Mouse (Mus musculus) hindbrain, embryonic 13.5 days (tissue): ENCODE data around the gene Arhgef3. TPM values are rescaled to one million over a fixed set of nuclear protein-coding genes. Genes with fewer than 3 reads are reported as not detected.

Experiments
- ATAC-seq: fragments of 200-750 bp; cut with Nextera tagmentation; 2 replicates; pipeline ENCODE4 v1.8.0; 2017; ENCODE audit warnings: moderate TSS enrichment; ENCODE audit not compliant: low FRiP score
- H3K27ac ChIP-seq: fragments of 300-500 bp; sonication (generic); 2 replicates; pipeline ENCODE4 v1.5.1; 2015; ENCODE audit warnings: inconsistent platforms, mild to moderate bottlenecking, moderate library complexity
- H3K27me3 ChIP-seq: fragments of 300-500 bp; sonication (generic); 2 replicates; pipeline ENCODE4 v1.6.1; 2015; ENCODE audit warnings: mild to moderate bottlenecking, inconsistent platforms
- H3K36me3 ChIP-seq: fragments of 300-500 bp; sonication (generic); 2 replicates; pipeline ENCODE4 v1.6.1; 2015; ENCODE audit warnings: mild to moderate bottlenecking, inconsistent platforms
- H3K4me1 ChIP-seq: fragments of 300-500 bp; sonication (generic); replicated peaks from 2 replicates; pipeline ENCODE4 v1.6.1; 2015; ENCODE audit warnings: inconsistent platforms
- H3K4me2 ChIP-seq: fragments of 300-500 bp; sonication (generic); 2 replicates; pipeline ENCODE4 v1.6.1; 2015; ENCODE audit warnings: inconsistent platforms, mild to moderate bottlenecking, moderate library complexity
- H3K4me3 ChIP-seq: fragments of 300-500 bp; sonication (generic); 2 replicates; pipeline ENCODE4 v1.5.1; 2015; ENCODE audit warnings: mild to moderate bottlenecking, inconsistent platforms
- H3K9ac ChIP-seq: fragments of 300-500 bp; sonication (generic); 2 replicates; pipeline ENCODE4 v1.6.1; 2015; ENCODE audit warnings: mild to moderate bottlenecking, inconsistent platforms
- H3K9me3 ChIP-seq: fragments of 300-500 bp; sonication (generic); 2 replicates; pipeline ENCODE4 v1.6.1; 2016; ENCODE audit warnings: inconsistent platforms
- WGBS: fragments of 180-500 bp; shearing (Covaris S2); methylation state at CpG from one replicate; pipeline ENCODE4 v1.1.7; 2015; 5-methylcytosine and 5-hydroxymethylcytosine counted together
- polyA plus RNA-seq: library from polyadenylated mRNA; unstranded; fragments of >200 nt; fragmentation: Nextera tagmentation; extraction: Ambion mirVana; gene quantifications from 2 replicates; pipeline ENCODE4 v1.2.1, GENCODE M21; 2015

Gene Arhgef3
- polyA plus RNA-seq, 1 experiment from 2014 or later = 6.2 TPM

DNA sequence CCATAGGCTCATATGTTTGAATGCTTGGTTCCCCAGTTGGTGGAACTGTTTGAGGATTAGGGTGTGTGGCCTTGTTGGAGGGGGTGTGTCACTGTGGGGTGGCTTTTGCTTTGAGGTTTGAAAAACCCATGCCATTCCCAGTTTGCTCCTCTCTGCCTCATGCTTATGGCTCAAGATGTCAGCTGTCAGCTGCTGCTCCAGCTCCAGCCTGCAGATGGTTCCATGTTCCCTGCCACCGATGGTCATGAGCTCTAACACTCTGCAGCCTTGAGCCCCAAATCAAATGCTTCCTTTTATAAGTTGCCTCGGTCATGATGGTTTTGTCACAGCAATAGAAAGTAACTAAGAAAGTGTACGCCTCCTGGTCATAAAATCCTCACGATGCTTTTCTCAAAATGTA lies 54.6 kb downstream of the Arhgef3 start:
- Histone ChIP-seq H3K27me3 (no peaks in the 10 kb centered on the region), H3K4me3 (no peak overlapping the region), H3K27ac (no peak overlapping the region), H3K9me3 (no peaks in the 10 kb centered on the region), H3K4me2 (no peak overlapping the region), H3K9ac (no peak overlapping the region), H3K36me3 (no peaks in the 10 kb centered on the region), H3K4me1 (peaks cover 8% of the 10 kb centered on the region)
- ATAC-seq = no peak
- 93% methylated on average over 4 of the region's 4 CpGs for WGBS

DNA sequence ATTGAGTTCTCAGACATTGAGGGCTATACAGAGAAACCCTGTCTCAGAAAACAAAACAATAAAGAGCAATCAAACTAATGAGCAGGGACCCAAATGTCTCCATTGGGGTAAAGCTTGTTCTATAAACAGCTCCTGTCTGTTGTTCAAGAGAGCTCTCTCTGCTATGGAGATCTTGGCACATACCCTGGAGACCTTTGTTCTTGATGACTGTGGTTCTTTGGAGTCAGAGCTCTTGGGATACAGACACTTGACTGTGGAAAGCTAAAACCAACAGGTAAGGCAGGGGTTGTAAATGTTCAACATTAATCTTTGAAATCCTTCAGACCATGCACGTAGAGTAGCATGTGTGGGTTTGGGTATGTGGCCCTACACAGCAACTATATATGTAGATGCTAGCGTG lies 55.7 kb downstream of the Arhgef3 start:
- no peaks in the 10 kb centered on the region for H3K27me3 ChIP-seq
- WGBS = 93% methylated on average over 2 of the region's 2 CpGs
- no peak overlapping the region for H3K4me2 ChIP-seq
- H3K4me1 ChIP-seq = peaks cover 11% of the 10 kb centered on the region
- no peaks in the 10 kb centered on the region for H3K36me3 ChIP-seq
- no peaks in the 10 kb centered on the region for H3K9me3 ChIP-seq
- no peak overlapping the region for H3K4me3 ChIP-seq
- H3K27ac ChIP-seq = no peak overlapping the region
- H3K9ac ChIP-seq = no peak overlapping the region
- ATAC-seq = no peak

GRCm38 (mm10) chr14:27171175-27171830 lies 56.6 kb downstream of the Arhgef3 start:
- Histone ChIP-seq H3K9ac (no peak overlapping the region), H3K27ac (no peak overlapping the region), H3K4me1 (peaks cover 12% of the 10 kb centered on the region), H3K27me3 (no peaks in the 10 kb centered on the region), H3K9me3 (no peaks in the 10 kb centered on the region), H3K36me3 (no peaks in the 10 kb centered on the region), H3K4me2 (no peak overlapping the region), H3K4me3 (no peak overlapping the region)
- ATAC-seq = no peak
- WGBS = 77% methylated on average over 14 of the region's 14 CpGs

- Histone ChIP-seq H3K4me2 (no peak overlapping the region), H3K9me3 (no peaks in the 10 kb centered on the region), H3K4me1 (0 out of 2 replicates have a peak, but pooled peaks cover 4% of the 10 kb centered on the region), H3K27me3 (no peaks in the 10 kb centered on the region), H3K9ac (no peak overlapping the region), H3K4me3 (no peak overlapping the region), H3K36me3 (no peaks in the 10 kb centered on the region), H3K27ac (no peak overlapping the region)
- 92% methylated on average over 10 of the region's 10 CpGs for WGBS
- no peak for ATAC-seq
Observed at GRCm38 (mm10) chr14:27173178-27173803, 58.6 kb downstream of the Arhgef3 start.

DNA sequence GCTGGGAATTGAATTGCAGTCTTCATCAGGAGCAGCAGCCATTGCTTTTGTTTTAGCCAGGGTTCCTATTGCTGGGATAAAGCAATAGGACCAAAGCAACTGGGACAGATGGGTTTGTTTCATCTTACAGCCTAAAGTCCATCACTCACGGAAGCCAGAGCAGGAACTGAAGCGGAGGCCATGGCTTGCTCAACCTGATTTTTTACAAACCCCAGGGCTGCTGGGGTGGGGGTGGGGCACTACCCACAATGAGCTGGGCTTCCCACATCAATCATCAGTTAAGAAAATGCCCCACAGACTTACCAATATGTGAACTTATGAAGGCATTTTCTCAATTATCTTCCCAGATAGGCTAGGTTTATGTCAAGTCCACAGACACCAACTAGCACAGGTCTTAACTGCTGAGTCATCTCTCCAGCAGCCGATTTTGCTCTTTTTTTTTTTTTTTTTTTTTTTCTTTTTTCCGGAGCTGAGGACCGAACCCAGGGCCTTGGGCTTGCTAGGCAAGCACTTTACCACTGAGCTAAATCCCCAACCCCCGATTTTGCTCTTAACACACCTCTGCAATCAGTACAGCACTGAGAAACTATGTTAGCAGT lies 59.6 kb downstream of the Arhgef3 start:
- Histone ChIP-seq H3K9ac (no peak overlapping the region), H3K36me3 (no peaks in the 10 kb centered on the region), H3K4me1 (0 out of 2 replicates have a peak, but pooled peaks cover 9% of the 10 kb centered on the region), H3K27ac (no peak overlapping the region), H3K4me3 (no peak overlapping the region), H3K27me3 (no peaks in the 10 kb centered on the region), H3K9me3 (no peaks in the 10 kb centered on the region), H3K4me2 (no peak overlapping the region)
- WGBS = 75% methylated on average over 6 of the region's 6 CpGs
- no peak for ATAC-seq

DNA sequence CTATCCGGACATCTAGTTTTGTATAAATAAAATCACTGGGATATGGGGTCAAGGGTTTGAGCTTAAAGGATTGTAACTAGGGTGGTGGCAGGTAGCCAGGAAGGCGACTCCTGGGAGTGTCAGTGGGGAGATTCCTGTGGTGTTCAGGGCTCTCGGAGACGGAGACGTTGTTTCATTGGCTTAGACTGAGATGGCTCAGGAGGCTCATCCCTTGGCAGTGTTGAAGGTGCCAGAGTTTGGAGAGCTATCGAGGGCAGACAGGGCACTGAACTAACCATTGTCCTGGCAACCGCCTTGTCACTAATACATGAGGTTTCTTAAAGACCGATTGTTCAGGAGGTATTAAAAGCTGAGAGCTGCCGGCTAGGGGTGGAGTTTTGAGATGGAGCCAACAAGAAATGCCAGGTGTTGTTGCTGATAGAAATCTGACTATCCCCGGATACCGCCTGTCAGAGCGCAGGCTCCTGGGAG lies 60.2 kb downstream of the Arhgef3 start:
- H3K27ac ChIP-seq = no peak overlapping the region
- H3K4me1 ChIP-seq = 0 out of 2 replicates have a peak, but pooled peaks cover 9% of the 10 kb centered on the region
- no peak overlapping the region for H3K4me3 ChIP-seq
- ATAC-seq = no peak
- no peak overlapping the region for H3K4me2 ChIP-seq
- H3K27me3 ChIP-seq = no peaks in the 10 kb centered on the region
- H3K9ac ChIP-seq = no peak overlapping the region
- no peaks in the 10 kb centered on the region for H3K9me3 ChIP-seq
- H3K36me3 ChIP-seq = no peaks in the 10 kb centered on the region
- 63% methylated on average over 12 of the region's 12 CpGs for WGBS

GRCm38 (mm10) chr14:27175343-27175742 lies 60.6 kb downstream of the Arhgef3 start:
- no peaks in the 10 kb centered on the region for H3K9me3 ChIP-seq
- H3K4me2 ChIP-seq = no peak overlapping the region
- H3K27me3 ChIP-seq = no peaks in the 10 kb centered on the region
- no peak overlapping the region for H3K4me3 ChIP-seq
- H3K27ac ChIP-seq = no peak overlapping the region
- no peak overlapping the region for H3K9ac ChIP-seq
- no peaks in the 10 kb centered on the region for H3K36me3 ChIP-seq
- ATAC-seq = no peak
- H3K4me1 ChIP-seq = 0 out of 2 replicates have a peak, but pooled peaks cover 9% of the 10 kb centered on the region
- WGBS = 74% methylated on average over 11 of the region's 11 CpGs

- Histone ChIP-seq H3K4me3 (no peak overlapping the region), H3K27me3 (no peaks in the 10 kb centered on the region)
Observed at GRCm38 (mm10) chr14:27177800-27178559, 63.3 kb downstream of the Arhgef3 start.

DNA sequence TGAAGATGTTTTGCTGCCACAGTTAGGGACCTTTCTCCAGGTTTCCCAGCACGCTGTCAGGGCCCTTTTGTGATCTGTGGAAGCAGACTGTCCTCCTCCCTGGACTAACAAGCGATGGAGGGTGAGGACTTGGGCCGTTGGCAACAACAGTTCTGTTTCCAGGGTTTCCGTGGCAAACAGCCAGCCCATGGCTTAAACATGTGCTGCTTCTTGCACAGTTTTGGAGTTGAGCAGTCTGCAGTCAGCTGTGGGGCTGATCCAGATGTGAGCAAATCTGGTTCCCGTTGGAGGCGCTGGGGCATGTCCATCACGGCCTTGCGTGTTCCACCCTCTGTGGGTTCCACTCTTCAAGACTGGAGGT lies 63.8 kb downstream of the Arhgef3 start:
- Histone ChIP-seq H3K4me3 (no peak overlapping the region), H3K27me3 (no peaks in the 10 kb centered on the region), H3K4me1 (peaks cover 12% of the 10 kb centered on the region; the same call in 1 of the 2 replicates), H3K27ac (no peak overlapping the region), H3K9ac (no peak overlapping the region), H3K9me3 (no peaks in the 10 kb centered on the region), H3K36me3 (no peaks in the 10 kb centered on the region), H3K4me2 (no peak overlapping the region)
- WGBS = 73% methylated on average over 8 of the region's 8 CpGs
- no peak for ATAC-seq

More at GRCm38 (mm10) chr14:27177800-27178559, 63.3 kb downstream of the Arhgef3 start:
- Histone ChIP-seq H3K4me2 (no peak overlapping the region), H3K9ac (no peak overlapping the region), H3K4me1 (0 out of 2 replicates have a peak, but pooled peaks cover 9% of the 10 kb centered on the region), H3K36me3 (no peaks in the 10 kb centered on the region), H3K9me3 (no peaks in the 10 kb centered on the region), H3K27ac (no peak overlapping the region)
- no peak for ATAC-seq
- WGBS = 89% methylated on average over 8 of the region's 8 CpGs

DNA sequence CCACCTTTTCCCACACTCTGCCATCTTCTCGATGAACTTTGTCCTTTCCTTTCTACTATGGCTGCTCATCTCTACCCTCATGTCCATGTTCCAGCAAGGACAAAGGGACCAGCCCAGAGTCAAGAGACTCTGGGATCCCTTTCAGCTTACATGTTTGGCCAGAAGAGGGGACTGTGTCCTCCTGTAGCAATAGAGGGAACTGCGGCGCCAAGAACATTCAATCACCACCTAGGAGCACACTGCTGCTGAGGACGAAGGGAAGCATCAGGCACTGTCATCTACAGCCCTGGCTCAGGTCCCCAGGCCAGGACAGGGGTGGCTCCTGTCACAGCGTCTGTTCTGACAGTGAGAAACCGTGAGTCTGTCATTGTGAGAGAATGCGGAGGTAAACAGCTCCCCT lies 65.1 kb downstream of the Arhgef3 start:
- WGBS = 89% methylated on average over 7 of the region's 7 CpGs
- Histone ChIP-seq H3K36me3 (no peaks in the 10 kb centered on the region), H3K9me3 (no peaks in the 10 kb centered on the region)

GRCm38 (mm10) chr14:27182059-27182458 lies 67.4 kb downstream of the Arhgef3 start:
- no peak for ATAC-seq
- no peaks in the 10 kb centered on the region for H3K9me3 ChIP-seq
- H3K4me3 ChIP-seq = no peak overlapping the region
- no peak overlapping the region for H3K9ac ChIP-seq
- WGBS = 73% methylated on average over 11 of the region's 11 CpGs
- H3K36me3 ChIP-seq = no peaks in the 10 kb centered on the region
- no peak overlapping the region for H3K4me2 ChIP-seq
- H3K4me1 ChIP-seq = peaks cover 8% of the 10 kb centered on the region; the same call in 1 of the 2 replicates
- H3K27ac ChIP-seq = no peak overlapping the region
- H3K27me3 ChIP-seq = no peaks in the 10 kb centered on the region

More for the DNA sequence above, 65.1 kb downstream of the Arhgef3 start:
- Histone ChIP-seq H3K9ac (no peak overlapping the region), H3K4me1 (peaks cover 12% of the 10 kb centered on the region; the same call in 1 of the 2 replicates), H3K4me2 (no peak overlapping the region), H3K27me3 (no peaks in the 10 kb centered on the region), H3K4me3 (no peak overlapping the region), H3K27ac (no peak overlapping the region)
- no peak for ATAC-seq
